Mouse (Mus musculus): Measurements from ENCODE around the gene Zbtb16. TPM values are rescaled to one million over a fixed set of nuclear protein-coding genes. Genes with fewer than 3 reads are reported as not detected.

Gene Zbtb16
- polyA plus RNA-seq, 1 experiment from 2014 or later = 6.9 TPM

GRCm38 (mm10) chr9:48723511-48724304, 112.3 kb downstream of the Zbtb16 start:
- no peak overlapping the region for H3K9ac ChIP-seq
- H3K36me3 ChIP-seq = no peaks in the 10 kb centered on the region
- no peaks in the 10 kb centered on the region for H3K27me3 ChIP-seq
- peaks cover 20% of the 10 kb centered on the region for H3K4me1 ChIP-seq
- WGBS = 77% methylated on average over 10 of the region's 10 CpGs
- no peak overlapping the region for H3K4me3 ChIP-seq
- H3K9me3 ChIP-seq (replicated peaks) = no peaks in the 10 kb centered on the region
- H3K4me2 ChIP-seq (replicated peaks) = no peak overlapping the region
- ATAC-seq (ENCODE audit: low FRiP score) = no peak
- H3K27ac ChIP-seq = no peak overlapping the region

GRCm38 (mm10) chr9:48723025-48723424, 113.0 kb downstream of the Zbtb16 start:
- Histone ChIP-seq H3K4me1 (peaks cover 14% of the 10 kb centered on the region), H3K9me3 (replicated peaks) (no peaks in the 10 kb centered on the region), H3K27me3 (no peaks in the 10 kb centered on the region), H3K4me2 (replicated peaks) (no peak overlapping the region), H3K36me3 (no peaks in the 10 kb centered on the region), H3K27ac (no peak overlapping the region), H3K9ac (no peak overlapping the region), H3K4me3 (no peak overlapping the region)
- no peak for ATAC-seq (ENCODE audit: low FRiP score)
- 64% methylated on average over 3 of the region's 3 CpGs for WGBS

- Histone ChIP-seq H3K4me2 (replicated peaks) (no peak overlapping the region), H3K36me3 (no peaks in the 10 kb centered on the region), H3K27ac (no peak overlapping the region), H3K9me3 (replicated peaks) (no peaks in the 10 kb centered on the region), H3K4me3 (no peak overlapping the region), H3K27me3 (no peaks in the 10 kb centered on the region), H3K9ac (no peak overlapping the region), H3K4me1 (peaks cover 12% of the 10 kb centered on the region)
- 90% methylated on average over 3 of the region's 3 CpGs for WGBS
- ATAC-seq (ENCODE audit: low FRiP score) = no peak
Observed at GRCm38 (mm10) chr9:48722261-48722920, 113.6 kb downstream of the Zbtb16 start.

- H3K27ac ChIP-seq = no peak overlapping the region
- no peak overlapping the region for H3K4me2 ChIP-seq (replicated peaks)
- H3K9me3 ChIP-seq (replicated peaks) = no peaks in the 10 kb centered on the region
- H3K4me3 ChIP-seq = no peak overlapping the region
- no peak overlapping the region for H3K9ac ChIP-seq
- ATAC-seq (ENCODE audit: low FRiP score) = no peak
- 0 out of 2 replicates have a peak, but pooled peaks cover 1% of the 10 kb centered on the region for H3K36me3 ChIP-seq
- 90% methylated on average over 6 of the region's 6 CpGs for WGBS
- no peaks in the 10 kb centered on the region for H3K27me3 ChIP-seq
- H3K4me1 ChIP-seq = peaks cover 12% of the 10 kb centered on the region
Observed at GRCm38 (mm10) chr9:48721655-48722054, 114.4 kb downstream of the Zbtb16 start.

GRCm38 (mm10) chr9:48721172-48721571, 114.8 kb downstream of the Zbtb16 start:
- no peaks in the 10 kb centered on the region for H3K9me3 ChIP-seq (replicated peaks)

GRCm38 (mm10) chr9:48720251-48720963, 115.6 kb downstream of the Zbtb16 start:
- WGBS = 83% methylated on average over 12 of the region's 12 CpGs
- no peak overlapping the region for H3K4me3 ChIP-seq
- no peak overlapping the region for H3K9ac ChIP-seq
- peak overlapping the region; percentile 0; the same call in 1 of the 2 replicates for H3K27ac ChIP-seq
- H3K9me3 ChIP-seq (replicated peaks) = no peaks in the 10 kb centered on the region
- no peaks in the 10 kb centered on the region for H3K27me3 ChIP-seq
- 0 out of 2 replicates have a peak, but pooled peaks cover 3% of the 10 kb centered on the region for H3K36me3 ChIP-seq
- peaks cover 12% of the 10 kb centered on the region for H3K4me1 ChIP-seq
- no peak overlapping the region for H3K4me2 ChIP-seq (replicated peaks)
- no peak for ATAC-seq (ENCODE audit: low FRiP score)

More at GRCm38 (mm10) chr9:48721172-48721571, 114.8 kb downstream of the Zbtb16 start:
- H3K4me2 ChIP-seq (replicated peaks) = no peak overlapping the region
- H3K4me3 ChIP-seq = no peak overlapping the region
- H3K9ac ChIP-seq = no peak overlapping the region
- WGBS = 88% methylated on average over 3 of the region's 3 CpGs
- 0 out of 2 replicates have a peak, but pooled peaks cover 3% of the 10 kb centered on the region for H3K36me3 ChIP-seq
- no peak for ATAC-seq (ENCODE audit: low FRiP score)
- H3K27me3 ChIP-seq = no peaks in the 10 kb centered on the region
- H3K27ac ChIP-seq = no peak overlapping the region
- H3K4me1 ChIP-seq = peaks cover 12% of the 10 kb centered on the region

GRCm38 (mm10) chr9:48719619-48720018, 116.4 kb downstream of the Zbtb16 start:
- Histone ChIP-seq H3K27ac (no peak overlapping the region), H3K4me2 (replicated peaks) (no peak overlapping the region), H3K36me3 (0 out of 2 replicates have a peak, but pooled peaks cover 3% of the 10 kb centered on the region), H3K4me3 (no peak overlapping the region), H3K9ac (no peak overlapping the region), H3K27me3 (no peaks in the 10 kb centered on the region), H3K4me1 (peaks cover 12% of the 10 kb centered on the region), H3K9me3 (replicated peaks) (no peaks in the 10 kb centered on the region)
- WGBS = 87% methylated on average over 4 of the region's 4 CpGs
- no peak for ATAC-seq (ENCODE audit: low FRiP score)

- no peak overlapping the region for H3K9ac ChIP-seq
- H3K4me3 ChIP-seq = no peak overlapping the region
- WGBS = 75% methylated on average over 8 of the region's 8 CpGs
- no peak overlapping the region for H3K27ac ChIP-seq
- H3K36me3 ChIP-seq = 0 out of 2 replicates have a peak, but pooled peaks cover 3% of the 10 kb centered on the region
- no peak for ATAC-seq (ENCODE audit: low FRiP score)
- H3K27me3 ChIP-seq = no peaks in the 10 kb centered on the region
- peaks cover 4% of the 10 kb centered on the region for H3K4me1 ChIP-seq
- H3K9me3 ChIP-seq (replicated peaks) = no peaks in the 10 kb centered on the region
- H3K4me2 ChIP-seq (replicated peaks) = no peak overlapping the region
Observed at GRCm38 (mm10) chr9:48716549-48716948, 119.5 kb downstream of the Zbtb16 start.

- peaks cover 15% of the 10 kb centered on the region for H3K4me1 ChIP-seq
- ATAC-seq (ENCODE audit: low FRiP score) = no peak
- H3K27ac ChIP-seq = no peak overlapping the region
- WGBS = 84% methylated on average over 8 of the region's 8 CpGs
- H3K4me3 ChIP-seq = no peak overlapping the region
- no peaks in the 10 kb centered on the region for H3K9me3 ChIP-seq (replicated peaks)
- H3K36me3 ChIP-seq = 0 out of 2 replicates have a peak, but pooled peaks cover 3% of the 10 kb centered on the region
- H3K9ac ChIP-seq = no peak overlapping the region
- no peaks in the 10 kb centered on the region for H3K27me3 ChIP-seq
- H3K4me2 ChIP-seq (replicated peaks) = no peak overlapping the region
Observed at GRCm38 (mm10) chr9:48715042-48715441, 121.0 kb downstream of the Zbtb16 start.

GRCm38 (mm10) chr9:48713779-48714178, 122.2 kb downstream of the Zbtb16 start:
- H3K9me3 ChIP-seq (replicated peaks) = no peaks in the 10 kb centered on the region
- H3K36me3 ChIP-seq = 0 out of 2 replicates have a peak, but pooled peaks cover 3% of the 10 kb centered on the region
- 93% methylated on average over 8 of the region's 8 CpGs for WGBS
- H3K4me1 ChIP-seq = peaks cover 15% of the 10 kb centered on the region
- no peak overlapping the region for H3K9ac ChIP-seq
- no peak overlapping the region for H3K4me2 ChIP-seq (replicated peaks)
- H3K4me3 ChIP-seq = no peak overlapping the region
- ATAC-seq (ENCODE audit: low FRiP score) = no peak
- H3K27ac ChIP-seq = no peak overlapping the region
- no peaks in the 10 kb centered on the region for H3K27me3 ChIP-seq

GRCm38 (mm10) chr9:48712985-48713765, 122.8 kb downstream of the Zbtb16 start:
- no peak overlapping the region for H3K4me3 ChIP-seq
- no peaks in the 10 kb centered on the region for H3K27me3 ChIP-seq
- no peak for ATAC-seq (ENCODE audit: low FRiP score)
- H3K4me2 ChIP-seq (replicated peaks) = no peak overlapping the region
- no peak overlapping the region for H3K27ac ChIP-seq
- H3K36me3 ChIP-seq = 0 out of 2 replicates have a peak, but pooled peaks cover 3% of the 10 kb centered on the region
- H3K4me1 ChIP-seq = peaks cover 15% of the 10 kb centered on the region
- WGBS = 86% methylated on average over 13 of the region's 13 CpGs
- H3K9ac ChIP-seq = no peak overlapping the region
- H3K9me3 ChIP-seq (replicated peaks) = no peaks in the 10 kb centered on the region

Data from hindbrain, embryonic 12.5 days (tissue).